Mouse (Mus musculus) gastrocnemius, adult 8-10 months (tissue): ENCODE data around the gene Krt36. TPM values are rescaled to one million over a fixed set of nuclear protein-coding genes. Genes with fewer than 3 reads are reported as not detected.

Experiments
- DNase-seq, 2 experiments: peaks; one replicate each; pipeline ENCODE4 v3.0.0; 2022; ENCODE audit warnings: low spot score in 2 of 2
- total RNA-seq, 4 experiments: library from RNA; stranded (reverse); gene quantifications; 2 replicates each; pipeline ENCODE4 v1.2.4; 2022

Gene Krt36
- total RNA-seq, 4 experiments from 2014 or later = not detected

DNA sequence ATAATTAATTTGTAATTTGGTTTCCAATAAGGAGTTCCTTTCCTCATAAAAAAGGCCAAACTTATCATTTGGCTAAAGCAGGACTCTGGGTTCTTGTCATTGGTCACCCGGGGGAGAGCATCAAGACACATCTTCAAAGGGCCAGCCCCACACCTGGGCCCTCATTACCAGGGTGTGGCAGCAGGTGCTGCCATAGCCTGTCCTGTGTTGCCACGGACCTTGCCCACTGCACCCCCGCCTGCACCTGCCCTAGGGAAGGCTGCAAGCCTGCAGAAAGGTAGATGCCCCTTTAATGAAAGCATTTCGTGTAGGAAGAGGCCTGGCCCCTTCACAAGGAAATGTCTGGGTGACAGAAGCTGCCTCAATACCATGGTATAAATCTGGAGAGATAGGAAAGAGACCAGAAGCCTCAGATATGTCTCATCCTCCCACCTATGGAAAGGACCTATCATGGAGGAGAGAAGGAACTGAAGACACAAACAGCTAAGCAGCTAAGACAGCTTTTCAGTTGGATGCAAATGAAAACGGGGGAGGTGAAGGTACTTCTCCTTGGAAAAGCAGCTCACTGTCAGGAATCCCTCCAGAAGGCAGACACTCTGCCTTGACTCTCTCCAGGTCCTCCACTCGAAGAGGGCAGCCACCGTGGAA lies 16.9 kb downstream of the Krt36 start:
- no peak for DNase-seq

DNA sequence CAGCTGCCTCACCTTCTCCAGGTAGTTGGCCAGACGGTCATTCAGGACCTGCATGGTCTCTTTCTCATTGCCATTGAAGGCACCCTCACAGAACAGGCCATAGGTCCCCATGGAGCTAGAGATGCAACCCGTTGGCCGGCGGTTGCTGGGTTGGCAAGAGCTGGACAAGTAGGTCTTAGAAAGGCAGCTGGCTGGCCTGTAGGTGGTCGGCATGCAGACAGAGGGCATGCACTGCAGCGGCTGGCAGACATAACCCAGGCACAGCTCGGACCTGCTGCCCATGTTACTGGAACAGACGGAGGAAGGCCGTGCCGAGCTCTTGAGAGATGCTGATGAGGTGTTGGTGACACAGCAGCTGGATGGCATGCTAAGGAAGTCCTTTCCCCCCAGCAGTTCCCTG lies 17.6 kb downstream of the Krt36 start, which contains the start of gene Krt32:
Krt32 (minus strand) TSS at position 366 of the 400 bp plus-strand sequence.
- DNase-seq = no peak

DNA sequence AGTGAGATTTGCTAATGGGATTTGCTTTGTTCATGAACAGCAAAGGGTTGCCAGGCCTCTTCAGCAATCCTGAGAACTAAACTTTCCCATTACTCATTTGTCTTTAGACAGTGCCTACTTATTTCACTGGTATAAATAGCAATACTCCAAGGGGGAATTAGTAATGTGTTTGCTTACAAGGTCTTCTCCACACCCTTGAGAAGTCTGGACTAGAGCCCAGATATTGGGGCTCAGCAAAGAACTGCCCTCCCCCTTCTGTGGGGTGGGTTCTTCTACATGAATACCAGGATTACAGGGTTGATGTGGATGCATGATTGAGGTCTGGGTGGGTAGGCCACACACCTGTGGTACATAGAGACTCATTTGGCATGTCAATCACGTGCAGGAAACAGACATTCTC lies 31.6 kb downstream of the Krt36 start:
- DNase-seq = no peak

DNA sequence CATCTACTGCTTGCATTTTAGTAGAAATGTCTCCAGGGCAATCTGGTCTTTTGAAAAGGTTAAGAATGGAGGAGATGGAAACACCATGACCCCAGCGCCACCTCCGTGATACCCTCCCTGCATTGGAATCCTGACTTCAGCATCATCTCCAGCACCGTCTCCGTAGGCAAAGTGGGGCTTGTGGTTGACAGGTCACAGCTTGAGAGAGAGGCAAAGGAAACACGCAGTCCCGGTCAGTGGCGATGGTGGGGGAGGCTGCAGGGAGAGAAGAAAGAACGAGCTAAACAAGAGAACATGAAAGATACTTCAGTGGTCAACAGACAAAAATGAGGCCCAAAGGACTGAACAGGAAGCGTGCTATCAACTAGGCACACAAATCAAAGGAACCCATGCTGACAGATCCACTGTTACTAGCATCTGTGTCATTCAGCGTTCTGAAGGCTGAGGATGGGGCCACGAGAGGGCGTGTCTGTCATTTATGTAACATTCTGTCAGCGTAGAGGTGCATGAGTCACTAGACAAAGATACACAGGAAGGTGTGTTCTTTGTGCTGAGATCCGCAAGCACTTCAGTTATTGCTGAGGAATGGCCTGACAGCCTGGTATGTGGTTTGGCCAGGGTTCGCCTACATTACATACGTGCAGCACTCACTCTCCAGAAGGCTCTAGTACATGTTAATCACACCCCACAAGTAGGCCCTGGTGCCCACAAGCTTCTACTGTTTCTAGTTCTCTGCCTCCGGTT lies 38.0 kb downstream of the Krt36 start:
- no peak for DNase-seq

DNA sequence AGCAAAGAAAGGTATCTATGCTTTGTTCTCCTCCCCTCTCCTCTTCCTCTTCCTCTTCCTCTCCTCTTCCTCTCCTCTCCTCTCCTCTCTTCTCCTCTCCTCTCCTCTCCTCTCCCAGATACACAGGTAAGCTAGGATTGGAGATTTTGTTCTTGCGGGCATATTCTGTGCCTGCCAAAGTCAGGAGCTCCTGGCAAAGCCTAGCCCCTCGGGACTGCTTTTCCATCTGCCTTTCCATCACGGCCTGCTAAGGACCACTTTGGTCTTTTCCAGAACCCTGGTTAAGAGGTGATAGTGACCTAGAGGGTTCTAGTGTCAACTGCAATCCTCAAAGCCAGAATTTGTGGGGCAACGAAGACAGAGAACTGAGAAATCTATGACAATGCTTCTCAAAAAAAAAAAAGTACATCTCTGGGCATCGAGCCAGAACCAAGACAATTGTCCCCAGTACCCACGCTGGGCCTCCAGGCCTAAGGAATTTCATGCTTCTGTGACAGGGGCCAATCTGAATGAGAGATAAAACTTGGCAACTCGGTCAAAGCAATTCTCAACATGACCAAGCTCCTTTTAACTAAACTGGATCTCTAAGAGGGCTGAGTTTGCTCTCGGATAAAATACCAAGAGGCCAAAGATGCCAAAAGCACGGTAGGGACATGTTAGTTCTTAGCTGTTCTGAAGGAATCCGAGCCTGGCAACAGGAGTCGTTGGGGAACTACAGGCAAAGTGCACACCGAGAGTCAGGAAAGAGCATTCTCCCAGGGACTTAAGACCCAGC lies 39.0 kb downstream of the Krt36 start:
- DNase-seq = no peak

DNA sequence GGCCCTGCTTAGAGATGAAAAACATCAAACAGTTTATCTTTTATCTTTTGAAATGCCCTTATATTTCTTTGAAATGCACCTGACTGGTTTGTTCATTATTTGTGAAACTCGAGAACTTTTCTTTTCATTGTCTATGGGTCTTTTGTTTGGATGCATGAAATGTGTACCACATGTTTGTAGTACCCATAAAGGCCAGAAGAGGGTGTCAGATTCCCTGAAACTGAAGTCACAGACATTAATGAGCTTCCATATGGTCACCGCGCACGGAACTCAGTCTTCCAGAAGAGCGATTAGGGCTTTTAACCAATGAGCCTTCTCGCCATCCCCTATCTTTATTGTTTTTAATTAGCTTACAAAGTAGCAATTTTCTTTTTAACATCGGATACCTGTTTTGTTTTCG lies 46.6 kb downstream of the Krt36 start:
- DNase-seq = no peak

DNA sequence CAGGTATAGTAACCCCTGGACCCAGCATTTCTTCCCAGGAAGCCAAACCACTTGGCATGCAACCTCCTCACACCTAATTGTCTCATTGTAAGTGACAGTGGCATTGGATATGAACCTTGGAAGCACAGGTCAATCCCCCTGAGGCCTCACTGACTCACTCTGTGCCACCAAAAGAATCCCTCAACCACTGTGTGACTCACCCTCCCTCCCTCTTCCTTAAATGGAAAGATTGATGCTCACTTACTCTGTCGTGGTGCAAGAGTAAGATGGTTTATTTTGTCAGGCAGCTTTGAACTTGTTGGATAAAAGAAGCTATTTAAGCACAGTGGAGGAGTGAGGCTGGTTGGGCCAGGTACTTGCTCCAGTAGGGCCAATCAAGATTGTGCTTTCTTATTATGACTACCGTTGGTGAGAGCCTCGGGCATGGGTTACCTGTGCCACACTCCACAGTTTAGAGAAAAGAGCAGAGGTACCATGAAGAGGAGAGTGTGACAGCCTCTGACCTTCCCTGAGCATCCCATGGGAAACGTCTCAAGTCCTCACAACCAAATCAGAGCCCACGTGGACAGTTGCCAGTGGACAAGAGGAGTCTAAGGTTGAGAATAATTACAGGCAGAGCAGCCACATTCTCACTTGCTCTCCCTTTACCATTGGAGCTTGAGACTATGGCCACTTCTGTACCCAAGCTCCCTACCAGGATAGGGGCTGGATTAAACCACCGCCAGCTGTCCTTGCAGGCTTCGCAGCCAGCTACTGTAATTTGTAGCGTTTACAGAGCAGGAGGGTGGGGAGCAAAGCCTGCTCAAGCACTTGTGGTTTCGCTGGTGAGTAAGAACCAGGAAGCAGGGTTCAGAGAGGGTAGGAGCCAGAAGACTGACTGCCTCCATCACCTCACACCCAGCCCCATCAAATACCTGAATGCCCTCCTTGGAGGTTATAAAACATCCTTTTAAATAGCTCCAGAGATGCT lies 49.5 kb downstream of the Krt36 start:
- DNase-seq = no peak

Other genes with a start within 250 kb of the Krt36 start
- not detected for gene Gm11568, start 247.7 kb downstream of the Krt36 start, total RNA-seq
- gene Gm11559, start 241.2 kb downstream of the Krt36 start, total RNA-seq = not detected
- gene Krtap9-1, start 232.2 kb downstream of the Krt36 start, total RNA-seq = not detected
- gene Gm11567, start 226.4 kb downstream of the Krt36 start, total RNA-seq = not detected
- not detected for gene Krtap31-1, start 197.7 kb downstream of the Krt36 start, total RNA-seq
- not detected for gene Gm11565, start 190.9 kb downstream of the Krt36 start, total RNA-seq
- not detected for gene Krtap31-2, start 169.3 kb downstream of the Krt36 start, total RNA-seq
- not detected for gene Krtap9-5, start 157.2 kb downstream of the Krt36 start, total RNA-seq
- not detected for gene Krtap29-1, start 126.6 kb downstream of the Krt36 start, total RNA-seq
- gene Krtap16-1, start 119.0 kb downstream of the Krt36 start, total RNA-seq = not detected
- gene Krtap17-1, start 111.6 kb downstream of the Krt36 start, total RNA-seq = not detected
- not detected for gene Krt33a, start 89.4 kb downstream of the Krt36 start, total RNA-seq
- gene Krt33b, start 75.8 kb downstream of the Krt36 start, total RNA-seq = not detected
- not detected for gene Krt34, start 64.1 kb downstream of the Krt36 start, total RNA-seq
- gene Krt31, start 55.1 kb downstream of the Krt36 start, total RNA-seq = not detected
- gene Krt32, start 17.4 kb downstream of the Krt36 start, total RNA-seq = not detected
- gene Krt35, start 9.4 kb downstream of the Krt36 start, total RNA-seq = not detected
- gene Krt13, start 15.9 kb upstream of the Krt36 start, total RNA-seq = not detected
- gene Krt15, start 30.3 kb upstream of the Krt36 start, total RNA-seq = not detected
- 1 to 10 TPM in 1 of 4 experiments, under 1 TPM in 1, not detected in 2; 0.35 to 1.1 TPM for gene Krt19, start 43.0 kb upstream of the Krt36 start, total RNA-seq
- gene Krt9, start 87.6 kb upstream of the Krt36 start, total RNA-seq = not detected
- not detected for gene Krt14, start 101.9 kb upstream of the Krt36 start, total RNA-seq
- not detected for gene Krt16, start 143.3 kb upstream of the Krt36 start, total RNA-seq
- gene Krt17, start 155.4 kb upstream of the Krt36 start, total RNA-seq = not detected
- gene Krt42, start 164.2 kb upstream of the Krt36 start, total RNA-seq = not detected
- 1,000 to 10,000 TPM; 1,612 to 1,857 (median 1,692) TPM for gene Eif1, start 214.3 kb upstream of the Krt36 start, total RNA-seq
- not detected for gene Gast, start 228.8 kb upstream of the Krt36 start, total RNA-seq